Mouse (Mus musculus): ENCODE measurements around the gene Nnmt.

The Nnmt gene

GRCm38 (mm10) chr9:48604939-48605598 lies at the start of gene Nnmt:
Gene Nnmt (minus strand): TSS chr9:48605153.
- peak; percentile 42 for DNase-seq (ENCODE audit: low spot score)

DNA sequence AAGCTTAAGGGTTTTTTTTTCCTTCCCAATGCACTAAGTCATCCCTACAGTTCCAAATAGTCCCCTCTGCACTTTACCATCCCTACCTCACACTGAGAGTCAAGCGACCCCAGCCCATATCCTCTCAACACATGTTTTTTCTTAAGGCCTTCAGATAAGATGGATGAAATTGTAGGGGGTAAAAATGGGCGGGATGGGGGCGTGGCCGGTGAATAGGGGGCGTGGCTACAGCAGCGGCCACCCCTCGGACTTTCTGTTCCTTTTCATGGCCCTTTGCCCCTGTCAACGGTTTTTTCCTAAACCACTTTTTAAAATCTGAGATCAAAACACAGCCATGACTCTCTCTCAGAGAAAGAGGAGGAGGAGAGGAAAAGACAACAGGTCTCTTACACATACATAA lies 49.8 kb upstream of the Nnmt start:
- no peak for DNase-seq (ENCODE audit: low spot score)

DNA sequence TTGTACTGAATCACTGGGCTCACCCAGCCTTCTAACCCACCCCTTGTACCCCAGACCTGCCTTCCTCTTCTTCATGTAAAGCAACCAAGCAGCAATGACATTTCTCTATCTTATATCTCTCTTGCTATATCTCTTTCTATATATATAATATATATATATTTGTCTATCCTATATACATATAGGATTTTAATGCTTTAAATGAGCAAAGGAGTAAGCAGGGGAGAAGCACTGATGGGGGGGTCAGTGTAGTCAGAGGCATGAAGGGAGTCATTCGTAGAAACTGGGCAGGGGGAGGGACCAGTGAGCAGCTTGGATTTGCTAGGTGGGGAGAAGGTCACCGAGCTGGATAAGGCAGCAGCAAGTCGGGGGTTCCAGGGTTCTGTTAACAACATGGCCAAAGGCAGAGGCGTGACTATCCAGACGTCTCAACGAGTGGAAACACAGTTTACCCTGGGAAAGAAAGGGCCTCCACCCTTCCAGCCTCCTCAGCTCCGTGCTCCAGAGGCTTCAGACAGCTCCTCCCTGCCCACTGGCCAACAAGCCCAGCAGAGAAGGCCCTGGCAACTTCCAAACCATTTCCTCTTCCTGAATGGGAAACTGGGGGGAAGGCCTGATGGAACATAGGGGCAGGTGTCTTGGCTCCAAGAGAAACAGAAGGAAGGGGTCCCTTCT lies 48.6 kb upstream of the Nnmt start:
- DNase-seq (ENCODE audit: low spot score): no peak

DNA sequence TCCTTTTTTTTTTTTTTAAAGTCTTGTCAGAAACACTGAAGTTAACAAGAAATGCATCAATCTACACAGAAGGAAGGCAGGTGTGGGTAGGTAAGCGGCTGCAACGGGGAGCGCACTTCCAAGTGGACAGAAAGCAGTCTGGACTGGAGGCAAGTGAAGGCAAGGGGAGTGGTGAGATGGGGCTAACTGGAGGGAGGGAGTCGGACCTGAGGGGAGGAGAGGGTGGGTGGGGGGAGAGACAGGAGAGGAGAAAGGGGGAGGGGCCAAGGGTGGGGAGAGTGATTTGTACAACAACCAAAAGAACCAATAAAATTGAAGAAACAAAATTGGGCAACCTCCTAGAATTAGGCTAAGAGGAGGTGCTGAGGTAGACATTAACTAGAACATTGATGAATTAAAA lies 47.1 kb upstream of the Nnmt start:
- DNase-seq (ENCODE audit: low spot score): no peak

- DNase-seq (ENCODE audit: low spot score): no peak
Observed at GRCm38 (mm10) chr9:48650846-48651245, 45.9 kb upstream of the Nnmt start.

DNA sequence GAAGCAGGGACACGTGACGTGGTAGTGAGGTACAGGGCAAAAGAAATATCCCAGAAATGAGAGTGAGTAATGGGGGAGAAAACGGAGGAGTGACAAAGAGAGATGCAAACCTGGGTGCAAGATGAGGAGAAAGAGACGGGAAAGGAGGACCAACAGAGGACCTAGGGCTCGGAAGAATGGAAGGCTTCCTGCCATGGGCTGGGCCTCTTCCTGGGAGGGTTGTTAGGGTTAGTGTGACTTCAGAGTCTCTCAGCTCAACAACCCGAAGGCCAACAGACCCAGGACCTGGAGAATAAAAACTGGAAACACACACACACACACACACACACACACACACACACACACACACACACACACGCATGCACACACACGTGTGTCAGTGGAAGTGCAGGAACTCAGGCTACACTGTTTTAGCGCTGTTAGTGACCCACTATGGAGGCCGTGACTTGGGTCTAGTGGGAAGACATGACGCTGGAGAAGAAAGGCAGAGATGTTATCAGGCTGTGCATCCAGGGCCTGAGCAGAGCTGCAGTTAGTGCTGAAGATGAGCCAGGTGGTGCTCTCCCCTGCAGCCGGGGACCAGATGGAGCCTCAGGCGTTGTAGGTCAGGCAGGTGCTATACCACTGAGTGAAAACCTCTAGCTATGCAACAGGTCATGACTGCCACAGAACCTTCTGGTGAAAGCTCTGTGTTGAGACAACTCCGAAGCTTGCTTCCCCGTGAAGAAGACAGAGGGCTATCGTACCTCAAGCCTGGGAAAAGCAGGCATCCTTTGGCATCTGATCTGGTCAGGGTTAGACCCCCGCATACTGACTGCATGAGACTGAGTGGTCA lies 45.1 kb upstream of the Nnmt start:
- no peak for DNase-seq (ENCODE audit: low spot score)

DNA sequence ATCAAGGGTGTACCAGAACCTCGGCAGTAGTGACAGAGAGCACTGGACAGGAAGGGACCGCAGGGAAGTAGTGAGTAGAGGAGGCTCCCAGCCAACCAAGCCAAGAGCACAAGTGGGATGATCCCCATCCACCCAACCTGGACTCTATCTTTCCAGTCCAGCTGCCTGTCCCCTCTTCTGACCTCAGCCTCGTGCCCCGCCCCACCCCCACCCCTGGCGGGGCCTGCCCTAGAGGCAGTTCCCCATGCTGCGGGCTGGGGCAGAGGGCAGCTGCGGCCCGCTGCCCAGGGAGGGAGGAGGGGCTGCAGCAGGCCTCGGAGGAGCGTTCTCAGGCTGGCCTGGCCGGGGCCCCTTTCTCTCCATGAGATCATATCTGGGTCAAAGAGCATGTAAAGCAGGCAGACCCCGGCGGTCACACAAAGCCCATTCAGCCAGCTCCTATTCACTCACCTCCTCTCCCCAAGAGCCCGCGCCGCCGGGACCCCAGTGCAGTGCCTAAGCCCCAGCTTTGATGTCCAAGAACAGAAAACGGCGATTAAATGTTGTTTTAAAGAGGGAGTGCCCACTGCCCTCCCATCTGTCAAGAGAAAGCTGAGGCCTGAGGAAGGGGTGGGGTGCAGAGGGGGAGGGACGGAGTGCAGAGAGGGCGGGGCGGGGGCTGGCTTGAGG lies 44.3 kb upstream of the Nnmt start:
- DNase-seq (ENCODE audit: low spot score): peak; percentile 67

DNA sequence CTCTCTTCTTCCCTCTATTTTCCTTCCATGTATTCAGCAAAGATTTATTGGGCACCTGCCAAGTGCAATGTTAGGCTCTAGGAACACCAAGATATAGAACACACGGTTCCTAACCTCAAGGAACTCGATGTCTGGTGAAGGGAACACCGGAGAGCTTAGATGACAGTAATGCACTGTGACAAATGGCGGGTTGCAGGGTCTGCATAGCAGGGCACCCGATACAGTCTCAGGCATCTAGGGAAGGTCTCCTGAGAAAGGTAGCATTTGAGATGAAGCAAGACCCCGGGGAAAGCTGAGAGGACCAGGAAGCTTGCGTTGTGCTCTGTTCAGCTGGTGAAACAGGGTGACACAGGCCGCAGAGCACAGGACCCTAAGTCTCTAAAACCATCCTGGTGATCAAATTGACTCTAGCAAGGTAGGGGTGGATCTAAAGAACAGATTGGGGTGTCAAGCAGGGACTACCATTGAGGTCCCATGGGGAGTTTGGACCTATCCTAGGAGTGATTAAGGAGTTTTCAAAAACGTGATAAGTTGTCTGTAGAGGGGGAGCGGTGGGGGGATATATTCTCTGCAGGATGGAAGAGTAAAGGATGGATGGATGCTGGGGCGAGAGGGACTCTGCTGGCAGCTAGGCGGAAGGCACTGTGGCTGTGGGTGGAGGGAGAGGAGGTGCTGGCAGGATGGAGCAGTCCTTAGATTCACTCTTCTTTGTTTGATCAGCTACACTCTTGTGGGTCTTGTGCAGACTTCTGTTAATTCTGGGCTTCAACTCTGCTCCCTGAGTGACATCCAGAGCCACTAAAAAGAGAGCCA lies 43.5 kb upstream of the Nnmt start:
- DNase-seq (ENCODE audit: low spot score): no peak

DNA sequence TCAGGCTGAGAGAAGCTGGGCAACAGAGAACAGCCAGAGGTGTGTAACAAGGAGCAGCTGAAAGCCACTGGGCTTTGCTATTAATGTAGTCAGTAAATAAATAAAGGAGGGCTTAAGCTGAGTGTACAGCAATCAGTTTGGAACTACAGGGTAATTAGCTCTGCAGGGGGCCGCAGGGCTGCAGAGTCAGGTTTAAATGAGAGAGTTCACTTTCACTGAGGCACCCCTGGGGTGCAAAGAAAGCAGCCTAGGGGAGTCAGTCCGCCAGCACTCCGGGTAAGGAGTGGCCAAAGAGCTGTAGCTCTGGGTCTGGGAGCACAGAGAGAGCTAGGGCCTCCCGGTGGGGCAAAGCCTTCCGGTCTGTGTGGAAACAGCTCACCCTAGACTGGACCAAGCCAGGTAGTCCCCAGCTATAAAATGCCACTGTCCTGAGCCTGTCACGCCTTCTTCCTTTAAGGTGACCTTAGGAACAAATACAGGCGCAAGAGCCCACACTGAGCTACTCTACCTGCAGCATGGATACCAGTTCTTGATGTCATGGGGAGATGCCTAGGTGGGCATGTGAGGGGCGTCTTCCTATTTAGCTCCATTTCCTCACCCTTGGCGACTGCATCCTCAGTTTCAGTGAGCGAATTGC lies 42.8 kb upstream of the Nnmt start:
- no peak for DNase-seq (ENCODE audit: low spot score)

GRCm38 (mm10) chr9:48646781-48647647 lies 42.1 kb upstream of the Nnmt start:
- DNase-seq (ENCODE audit: low spot score): peak; percentile 62

DNA sequence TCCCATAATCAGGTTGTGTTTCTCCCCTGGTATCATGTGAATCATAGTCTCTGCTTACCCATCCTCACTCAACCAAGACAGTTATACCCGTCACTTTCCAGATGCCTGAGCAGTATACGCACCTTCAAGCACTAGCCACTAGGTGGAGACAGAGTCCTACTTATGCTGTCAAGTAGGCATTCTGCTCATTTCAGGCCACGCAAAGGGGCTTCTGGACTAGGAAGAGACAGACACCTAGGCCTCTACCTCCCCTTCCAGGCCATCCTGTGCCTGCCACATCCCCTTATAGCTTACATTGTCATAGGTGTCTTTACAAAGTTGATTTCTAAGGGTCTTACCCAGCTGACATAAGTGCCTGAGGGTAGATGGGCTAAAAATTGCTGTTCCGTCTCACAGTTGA lies 41.3 kb upstream of the Nnmt start:
- peak; percentile 87 for DNase-seq (ENCODE audit: low spot score)

DNA sequence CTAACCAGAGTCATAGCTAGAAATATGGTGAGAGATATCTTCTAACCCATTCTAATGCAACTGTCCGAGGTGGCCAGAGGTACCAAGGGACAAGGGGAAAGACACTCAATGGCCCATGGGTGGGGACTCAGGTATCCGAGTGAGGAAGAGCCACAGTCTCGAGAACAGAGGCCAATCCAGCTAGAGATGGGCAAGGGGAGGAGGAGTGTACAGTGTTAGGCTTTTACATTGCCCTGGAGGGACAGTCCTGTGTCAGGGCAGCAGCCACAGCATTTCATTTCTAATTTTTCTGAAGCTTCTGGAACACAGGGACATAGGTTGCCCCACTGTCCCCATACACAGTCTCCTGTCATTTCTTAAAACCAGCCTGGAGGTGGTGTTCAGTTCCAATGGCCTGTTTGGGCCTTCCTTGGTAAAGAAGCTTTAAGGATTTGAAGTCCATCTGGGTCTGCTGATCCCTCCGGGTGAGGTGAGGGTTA lies 40.7 kb upstream of the Nnmt start:
- DNase-seq (ENCODE audit: low spot score): no peak

DNA sequence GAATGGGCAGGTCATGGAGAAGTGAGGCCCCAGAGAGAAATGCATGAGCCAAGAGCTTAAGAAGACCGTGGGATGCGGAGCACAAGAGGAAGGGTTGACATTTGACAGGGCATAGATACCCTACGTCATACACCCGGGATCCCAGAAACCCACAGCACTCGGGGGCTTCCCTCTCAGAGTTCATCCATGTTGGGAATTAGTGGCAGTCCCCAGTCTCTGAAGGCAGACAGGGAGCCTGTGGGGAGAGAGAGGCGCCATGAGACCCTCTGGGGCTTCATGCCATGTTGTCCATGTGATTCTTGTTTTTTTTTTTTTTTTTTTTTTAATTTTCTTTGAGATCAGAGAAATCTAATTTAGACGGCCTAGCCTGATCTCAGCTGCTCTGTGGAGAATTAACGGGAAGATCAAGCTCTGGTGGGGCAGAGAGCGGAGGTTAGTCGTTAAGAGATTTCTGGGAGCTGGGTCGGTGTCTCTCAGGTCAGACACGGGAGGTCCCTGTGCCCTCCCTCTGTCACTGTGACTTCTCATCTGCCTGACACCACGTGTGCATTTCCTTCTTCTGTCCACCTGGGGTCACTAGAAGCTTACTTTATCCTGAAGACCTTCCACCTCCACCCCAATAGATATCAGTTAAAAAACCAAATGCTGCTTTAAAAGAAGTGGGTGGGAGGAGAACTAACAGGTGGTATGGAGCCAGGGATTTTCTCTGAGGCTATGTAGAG lies 40.1 kb upstream of the Nnmt start:
- DNase-seq (ENCODE audit: low spot score): no peak

DNA sequence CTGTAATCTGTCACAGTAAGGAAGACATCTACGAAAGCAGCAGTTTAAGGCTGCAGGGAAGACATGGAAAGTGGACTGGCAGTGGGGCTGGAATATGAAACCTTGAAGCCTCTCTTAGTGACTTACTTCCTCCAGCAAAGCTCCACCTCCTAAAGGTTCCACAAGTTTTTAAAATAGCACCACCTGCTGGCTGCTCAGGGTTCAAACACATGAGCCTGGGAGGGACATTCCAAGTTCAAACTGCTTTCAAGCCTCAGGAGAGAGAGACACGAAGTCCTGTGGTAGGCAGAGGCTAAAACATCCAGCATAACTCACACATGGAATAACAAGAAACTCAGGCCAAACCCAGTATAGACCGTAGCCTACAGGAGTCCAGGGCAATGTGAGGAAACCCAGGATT lies 39.4 kb upstream of the Nnmt start:
- no peak for DNase-seq (ENCODE audit: low spot score)

GRCm38 (mm10) chr9:48641636-48642035 lies 36.7 kb upstream of the Nnmt start:
- DNase-seq (ENCODE audit: low spot score): no peak

GRCm38 (mm10) chr9:48640881-48641280 lies 35.9 kb upstream of the Nnmt start:
- DNase-seq (ENCODE audit: low spot score): no peak

DNA sequence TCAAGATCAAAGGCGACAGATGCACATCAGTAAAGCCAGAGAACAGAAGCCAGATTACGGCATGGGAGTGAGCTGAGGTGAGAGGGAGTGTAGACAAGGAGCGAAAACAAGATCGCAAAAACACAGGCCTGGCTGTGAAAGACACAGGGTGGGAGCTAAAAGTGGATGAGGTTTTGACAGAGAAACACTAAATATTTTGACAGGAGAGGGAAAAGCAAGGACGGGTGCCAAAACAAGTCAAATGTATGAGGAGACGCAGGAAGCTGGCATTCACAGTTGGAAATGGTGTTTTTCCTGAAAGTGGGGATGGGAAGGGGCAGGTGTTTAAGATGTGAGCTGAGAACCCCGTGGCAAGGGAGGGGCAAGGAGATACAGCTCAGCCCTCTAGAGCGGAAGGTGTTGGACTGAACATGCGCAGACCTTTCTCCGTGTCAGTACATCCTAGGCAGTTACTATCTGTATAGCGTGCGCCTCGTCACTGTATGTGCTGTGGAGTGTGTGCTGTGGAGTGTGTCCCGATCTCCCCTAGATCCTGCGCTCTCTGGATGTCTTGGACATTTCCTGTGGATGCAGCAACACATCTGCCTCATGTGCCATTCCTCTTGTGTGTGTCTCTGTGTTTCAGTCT lies 33.3 kb upstream of the Nnmt start:
- DNase-seq (ENCODE audit: low spot score): no peak

- DNase-seq (ENCODE audit: low spot score): no peak
Observed at GRCm38 (mm10) chr9:48637161-48637560, 32.2 kb upstream of the Nnmt start.
